Mouse (Mus musculus) limb, embryonic 14.5 days (tissue): ENCODE data around the gene Shprh. TPM values are rescaled to one million over a fixed set of nuclear protein-coding genes. Genes with fewer than 3 reads are reported as not detected.

Source experiments
- ATAC-seq: fragments of 200-750 bp; cut with Nextera tagmentation; 2 replicates; pipeline ENCODE4 v1.8.0; 2017; ENCODE audit warnings: low read depth, moderate number of reproducible peaks, moderate TSS enrichment; ENCODE audit not compliant: low FRiP score
- DNase-seq: peaks from one replicate; pipeline ENCODE4 v3.0.0-alpha.2; 2015; ENCODE audit warnings: low spot score
- H3K27ac ChIP-seq: fragments of 300-500 bp; sonication (generic); replicated peaks from 2 replicates; pipeline ENCODE4 v1.5.1; 2014; ENCODE audit warnings: low read depth, mild to moderate bottlenecking, low read length, moderate library complexity, mixed read lengths
- H3K27me3 ChIP-seq: fragments of 300-500 bp; sonication (generic); 2 replicates; pipeline ENCODE4 v1.6.1; 2014; ENCODE audit warnings: low read length, mixed read lengths; ENCODE audit not compliant: control insufficient read depth, insufficient read depth
- H3K36me3 ChIP-seq: fragments of 300-500 bp; sonication (generic); 2 replicates; pipeline ENCODE4 v1.6.1; 2014; ENCODE audit warnings: mild to moderate bottlenecking, low read length, moderate library complexity, mixed read lengths; ENCODE audit not compliant: control insufficient read depth, insufficient read depth
- H3K4me1 ChIP-seq: fragments of 300-500 bp; sonication (generic); 2 replicates; pipeline ENCODE4 v1.6.1; 2014; ENCODE audit warnings: antibody characterized with exemption, low read length, mixed read lengths; ENCODE audit not compliant: control insufficient read depth, insufficient read depth
- H3K4me2 ChIP-seq: fragments of 300-500 bp; sonication (generic); replicated peaks from 2 replicates; pipeline ENCODE4 v1.6.1; 2014; ENCODE audit warnings: low read depth, mild to moderate bottlenecking, low read length, moderate library complexity; ENCODE audit not compliant: severe bottlenecking
- H3K4me3 ChIP-seq: fragments of 300-500 bp; sonication (generic); replicated peaks from 2 replicates; pipeline ENCODE4 v1.5.1; 2014; ENCODE audit warnings: low read length
- H3K9ac ChIP-seq: fragments of 300-500 bp; sonication (generic); 2 replicates; pipeline ENCODE4 v1.6.1; 2014; ENCODE audit warnings: mild to moderate bottlenecking, low read depth, low read length, moderate library complexity; ENCODE audit not compliant: severe bottlenecking
- H3K9me3 ChIP-seq: fragments of 300-500 bp; sonication (generic); 2 replicates; pipeline ENCODE4 v1.6.1; 2016; ENCODE audit warnings: low read length; ENCODE audit not compliant: control insufficient read depth
- POLR2A ChIP-seq: fragments of 200-500 bp; IDR thresholded peaks from 2 replicates; pipeline ENCODE4 v1.8.0; 2012; ENCODE audit warnings: inconsistent platforms, mild to moderate bottlenecking, moderate library complexity, borderline replicate concordance; ENCODE audit not compliant: insufficient read depth, insufficient read length; ENCODE audit errors: extremely low read depth
- WGBS: fragments of 180-500 bp; shearing (Covaris S2); extraction: QIAGEN DNeasy Blood & Tissue Kit; methylation state at CpG from one replicate; pipeline ENCODE4 v1.1.7; 2014; 5-methylcytosine and 5-hydroxymethylcytosine counted together
- polyA plus RNA-seq, 2 experiments: library from polyadenylated mRNA; depleted of rRNA in 1 of 2; stranded (reverse) in 1 of 2; unstranded in 1 of 2; fragments of >200 nt; fragmentation: Nextera tagmentation in 1 of 2; extraction: Ambion mirVana in 1 of 2; gene quantifications; 2 replicates each; pipeline versions ENCODE4 v1.2.1 to v1.2.3; 2012 to 2014

The Shprh gene
- 12.2 and 12.5 TPM in 2 replicates for polyA plus RNA-seq (2012; rRNA removed)
- polyA plus RNA-seq (2014; fragmentation: Nextera tagmentation; extraction: Ambion mirVana) = 19.3 and 22.9 TPM in 2 replicates

GRCm38 (mm10) chr10:11148884-11149741, at the start of gene Shprh:
Gene Shprh, plus strand, starts transcription at chr10:11149427.
- ATAC-seq (peak; percentile 99), DNase-seq (peak; percentile 99)
- H3K9me3 ChIP-seq = no peaks in the 10 kb centered on the region
- peak; percentile 56; the same call in 1 of the 2 replicates for TF ChIP-seq POLR2A
- peak within 1 kb of the TSS; percentile 29; the same call in 1 of the 2 replicates for H3K27ac ChIP-seq
- WGBS = 1% methylated on average over 44 of the region's 60 CpGs
- H3K27me3 ChIP-seq = no peaks in the 10 kb centered on the region
- H3K4me1 ChIP-seq = peaks cover 6% of the 10 kb centered on the region
- peak within 1 kb of the TSS; percentile 86 for H3K9ac ChIP-seq
- peak within 1 kb of the TSS; percentile 65 for H3K4me3 ChIP-seq
- H3K4me2 ChIP-seq = peak within 1 kb of the TSS; percentile 71
- H3K36me3 ChIP-seq = peaks cover 18% of the 10 kb centered on the region

DNA sequence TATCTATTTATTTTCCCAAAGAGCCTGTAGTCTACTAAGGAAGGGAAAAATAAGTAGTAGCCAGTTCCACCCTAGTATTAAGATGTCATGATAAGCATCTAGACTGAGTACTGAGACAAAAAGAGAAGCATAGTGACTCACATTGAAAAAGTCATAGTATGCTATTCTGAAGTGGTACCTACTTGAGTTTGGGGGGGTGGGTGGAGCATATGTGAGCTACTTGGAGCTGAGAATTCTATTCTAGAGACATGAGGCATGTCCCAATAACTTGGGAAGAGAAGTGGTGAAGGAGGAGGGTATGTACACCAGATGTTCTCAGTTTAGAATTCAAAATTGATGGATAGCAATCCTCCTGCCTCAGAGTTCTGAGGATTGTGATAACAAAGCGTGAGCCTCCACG, 27.4 kb upstream of the Shprh start:
- no peak overlapping the region for H3K27ac ChIP-seq
- no peak for DNase-seq
- WGBS = 80% methylated on average over 2 of the region's 2 CpGs
- H3K9ac ChIP-seq = no peak overlapping the region
- H3K9me3 ChIP-seq = no peaks in the 10 kb centered on the region
- H3K27me3 ChIP-seq = no peaks in the 10 kb centered on the region
- no peak for TF ChIP-seq POLR2A
- no peaks in the 10 kb centered on the region for H3K36me3 ChIP-seq
- H3K4me3 ChIP-seq = no peak overlapping the region
- no peak for ATAC-seq
- H3K4me1 ChIP-seq = no peaks in the 10 kb centered on the region
- no peak overlapping the region for H3K4me2 ChIP-seq

DNA sequence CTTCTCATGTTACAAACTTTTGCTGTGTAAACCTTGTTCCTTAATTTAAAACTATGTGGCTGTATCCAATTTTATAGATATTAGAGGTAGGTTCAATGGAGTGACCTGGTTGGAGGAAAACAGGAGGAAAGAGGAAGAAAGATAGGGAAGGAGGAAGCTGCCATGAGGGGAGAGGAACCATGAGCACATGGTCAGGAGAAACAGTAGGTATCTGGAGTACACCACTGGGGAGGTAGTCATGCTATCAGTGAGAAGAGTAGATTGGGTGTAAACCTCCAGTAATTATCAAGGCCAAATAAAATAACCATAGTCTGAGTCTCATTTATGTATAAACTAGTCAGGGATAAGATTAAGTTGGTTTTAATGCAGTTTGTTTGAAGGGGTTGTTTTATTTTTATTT, 3.6 kb upstream of the Shprh start:
- H3K4me3 ChIP-seq = no peak overlapping the region
- ATAC-seq (no peak), DNase-seq (no peak)
- no peak overlapping the region for H3K4me2 ChIP-seq
- no peak overlapping the region for H3K27ac ChIP-seq
- H3K27me3 ChIP-seq = no peaks in the 10 kb centered on the region
- no peaks in the 10 kb centered on the region for H3K36me3 ChIP-seq
- H3K9ac ChIP-seq = no peak overlapping the region
- no peak for TF ChIP-seq POLR2A
- H3K4me1 ChIP-seq = peaks cover 6% of the 10 kb centered on the region
- no peaks in the 10 kb centered on the region for H3K9me3 ChIP-seq

DNA sequence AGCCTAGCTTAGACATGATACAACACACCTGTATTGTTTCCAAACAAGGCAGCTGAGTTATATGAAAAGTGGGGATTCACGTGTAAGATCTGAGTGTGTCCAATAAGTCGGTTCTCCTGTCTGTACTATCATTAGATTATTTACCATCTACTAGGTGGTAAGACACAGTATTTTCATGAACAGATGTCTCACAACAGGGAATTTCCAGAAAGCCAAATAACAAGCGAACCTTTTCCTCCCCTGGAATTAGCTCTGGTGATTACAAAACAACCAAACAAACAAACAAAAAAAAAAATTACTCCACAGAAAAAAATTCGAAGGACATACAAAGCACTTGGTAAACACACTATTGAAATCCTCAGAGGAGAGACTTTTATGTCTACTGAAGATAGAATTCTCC, 781 bp upstream of the Shprh start:
- TF ChIP-seq POLR2A = no peak
- H3K9ac ChIP-seq = no peak overlapping the region
- 79% methylated on average over 4 of the region's 4 CpGs for WGBS
- H3K9me3 ChIP-seq = no peaks in the 10 kb centered on the region
- peaks cover 6% of the 10 kb centered on the region for H3K4me1 ChIP-seq
- DNase-seq (no peak), ATAC-seq (no peak)
- no peak overlapping the region for H3K27ac ChIP-seq
- peak overlapping the region; percentile 65 for H3K4me3 ChIP-seq
- H3K4me2 ChIP-seq = no peak overlapping the region
- H3K27me3 ChIP-seq = no peaks in the 10 kb centered on the region
- peaks cover 17% of the 10 kb centered on the region for H3K36me3 ChIP-seq

GRCm38 (mm10) chr10:11149742-11150125, 507 bp downstream of the Shprh start:
- no peak; the same call in 1 of the 2 replicates for ATAC-seq
- H3K4me2 ChIP-seq = peak overlapping the region; percentile 71
- H3K4me1 ChIP-seq = peaks cover 6% of the 10 kb centered on the region
- peak overlapping the region; percentile 65 for H3K4me3 ChIP-seq
- DNase-seq = no peak
- H3K9me3 ChIP-seq = no peaks in the 10 kb centered on the region
- TF ChIP-seq POLR2A = no peak
- H3K27me3 ChIP-seq = no peaks in the 10 kb centered on the region
- H3K9ac ChIP-seq = peak overlapping the region; percentile 86
- WGBS = 0% methylated on average over 15 of the region's 20 CpGs
- H3K36me3 ChIP-seq = peaks cover 22% of the 10 kb centered on the region
- H3K27ac ChIP-seq = peak overlapping the region; percentile 29; the same call in 1 of the 2 replicates
